Mouse (Mus musculus): ENCODE results near the gene Fam180a. TPM values are rescaled to one million over a fixed set of nuclear protein-coding genes. Genes with fewer than 3 reads are reported as not detected.
A peak's percentile ranks its signal among the peaks of the same experiment; 100 is the strongest.

The Fam180a gene
- polyA plus RNA-seq, 1 experiment from 2014 or later = not detected

GRCm38 (mm10) chr6:35337836-35338235 lies 11.9 kb upstream of the Fam180a start:
- H3K4me1 ChIP-seq = peaks cover 20% of the 10 kb centered on the region
- peak overlapping the region; percentile 33; the same call in 1 of the 2 replicates for H3K27ac ChIP-seq (replicated peaks)
- no peak for DNase-seq (ENCODE audit: low spot score)
- no peaks in the 10 kb centered on the region for H3K36me3 ChIP-seq
- H3K9me3 ChIP-seq (replicated peaks) = no peaks in the 10 kb centered on the region
- no peak overlapping the region for H3K4me3 ChIP-seq
- 76% methylated on average over 8 of the region's 8 CpGs for WGBS
- no peaks in the 10 kb centered on the region for H3K27me3 ChIP-seq (ENCODE audit: low read depth, poor library complexity, severe bottlenecking)

DNA sequence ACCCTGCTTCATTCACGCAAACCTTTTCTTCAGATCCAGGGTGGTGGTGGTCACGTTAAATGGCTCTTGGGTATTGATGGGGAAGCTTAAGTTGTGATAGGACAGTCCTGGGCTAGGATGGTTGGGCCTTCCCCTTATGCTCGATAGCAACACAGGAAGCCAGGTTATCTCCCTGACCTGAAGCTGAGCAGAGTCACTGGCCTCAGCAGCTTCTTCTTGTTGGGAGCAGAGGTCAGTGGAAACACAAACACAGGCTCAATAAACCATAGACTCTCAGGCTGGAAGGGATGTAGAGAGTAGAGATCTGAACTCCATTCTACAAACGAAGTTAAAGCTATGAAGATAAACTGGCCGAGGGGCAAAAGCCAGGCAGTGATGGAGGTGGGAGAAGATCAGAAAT lies 9.5 kb upstream of the Fam180a start:
- Histone ChIP-seq H3K36me3 (no peaks in the 10 kb centered on the region), H3K4me3 (no peak overlapping the region), H3K27ac (replicated peaks) (no peak overlapping the region), H3K4me1 (peaks cover 26% of the 10 kb centered on the region), H3K27me3 (ENCODE audit: low read depth, poor library complexity, severe bottlenecking) (no peaks in the 10 kb centered on the region), H3K9me3 (replicated peaks) (no peaks in the 10 kb centered on the region)
- WGBS = 74% methylated on average over 5 of the region's 5 CpGs
- DNase-seq (ENCODE audit: low spot score) = no peak

DNA sequence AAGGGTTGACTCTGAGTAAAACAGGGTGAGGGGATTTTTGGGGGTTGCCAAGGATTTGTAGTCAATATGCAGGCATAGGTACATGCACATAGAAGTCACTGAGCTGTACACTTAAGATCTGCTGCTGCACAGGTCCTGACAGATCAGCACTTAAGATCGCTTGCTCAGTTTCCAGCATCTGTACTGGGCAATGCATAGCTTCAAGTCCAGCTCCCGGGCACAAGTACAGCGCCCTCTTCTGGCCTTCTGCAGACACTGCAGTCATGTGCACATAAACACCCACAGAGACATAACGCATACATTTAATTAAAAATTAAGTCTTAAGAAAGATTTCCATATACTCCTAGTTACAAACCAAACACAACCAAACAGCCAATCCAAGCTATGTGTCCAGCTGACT lies 8.3 kb upstream of the Fam180a start:
- no peaks in the 10 kb centered on the region for H3K36me3 ChIP-seq
- H3K4me3 ChIP-seq = no peak overlapping the region
- no peaks in the 10 kb centered on the region for H3K9me3 ChIP-seq (replicated peaks)
- no peaks in the 10 kb centered on the region for H3K27me3 ChIP-seq (ENCODE audit: low read depth, poor library complexity, severe bottlenecking)
- no peak for DNase-seq (ENCODE audit: low spot score)
- no peak overlapping the region for H3K27ac ChIP-seq (replicated peaks)
- peaks cover 26% of the 10 kb centered on the region for H3K4me1 ChIP-seq
- 70% methylated on average over 4 of the region's 4 CpGs for WGBS

GRCm38 (mm10) chr6:35333632-35334031 lies 7.7 kb upstream of the Fam180a start:
- Histone ChIP-seq H3K9me3 (replicated peaks) (no peaks in the 10 kb centered on the region), H3K27me3 (ENCODE audit: low read depth, poor library complexity, severe bottlenecking) (no peaks in the 10 kb centered on the region), H3K36me3 (no peaks in the 10 kb centered on the region), H3K27ac (replicated peaks) (no peak overlapping the region), H3K4me1 (peaks cover 21% of the 10 kb centered on the region), H3K4me3 (no peak overlapping the region)
- DNase-seq (ENCODE audit: low spot score) = no peak
- WGBS = 16% methylated on average over 3 of the region's 3 CpGs

- no peaks in the 10 kb centered on the region for H3K9me3 ChIP-seq (replicated peaks)
- peaks cover 11% of the 10 kb centered on the region for H3K4me1 ChIP-seq
- 66% methylated on average over 6 of the region's 6 CpGs for WGBS
- H3K27ac ChIP-seq (replicated peaks) = no peak overlapping the region
- H3K36me3 ChIP-seq = no peaks in the 10 kb centered on the region
- no peak for DNase-seq (ENCODE audit: low spot score)
- no peaks in the 10 kb centered on the region for H3K27me3 ChIP-seq (ENCODE audit: low read depth, poor library complexity, severe bottlenecking)
- H3K4me3 ChIP-seq = no peak overlapping the region
Measured at GRCm38 (mm10) chr6:35330834-35331233, 4.9 kb upstream of the Fam180a start.

DNA sequence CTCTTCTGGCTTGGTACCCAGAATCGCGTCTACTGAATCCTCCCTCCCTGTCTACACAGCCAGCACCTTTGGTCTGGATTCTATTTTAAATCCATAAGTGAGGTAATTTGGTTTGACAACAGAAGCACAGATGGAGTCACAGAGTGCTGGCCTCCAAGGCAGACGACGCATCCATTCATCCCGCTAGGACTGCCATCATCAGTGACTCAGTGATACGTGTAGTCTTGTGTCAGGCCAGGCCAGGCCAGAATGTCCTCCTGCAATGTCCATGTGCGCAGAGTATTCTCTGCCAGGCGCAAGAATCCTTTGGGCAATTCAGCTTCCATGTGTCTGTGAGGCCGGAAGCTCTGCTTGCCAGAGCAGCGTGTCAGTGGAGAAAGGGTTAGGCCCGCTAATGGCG lies 4.0 kb upstream of the Fam180a start:
- peaks cover 11% of the 10 kb centered on the region for H3K4me1 ChIP-seq
- H3K4me3 ChIP-seq = no peak overlapping the region
- no peaks in the 10 kb centered on the region for H3K9me3 ChIP-seq (replicated peaks)
- H3K27me3 ChIP-seq (ENCODE audit: low read depth, poor library complexity, severe bottlenecking) = no peaks in the 10 kb centered on the region
- H3K27ac ChIP-seq (replicated peaks) = no peak overlapping the region
- H3K36me3 ChIP-seq = no peaks in the 10 kb centered on the region
- no peak for DNase-seq (ENCODE audit: low spot score)
- WGBS = 96% methylated on average over 12 of the region's 12 CpGs

- H3K27me3 ChIP-seq (ENCODE audit: low read depth, poor library complexity, severe bottlenecking) = no peaks in the 10 kb centered on the region
- H3K4me1 ChIP-seq = 0 out of 2 replicates have a peak, but pooled peaks cover 2% of the 10 kb centered on the region
- no peak overlapping the region for H3K4me3 ChIP-seq
- H3K27ac ChIP-seq (replicated peaks) = no peak overlapping the region
- no peaks in the 10 kb centered on the region for H3K36me3 ChIP-seq
- 81% methylated on average over 9 of the region's 9 CpGs for whole genome bisulfite sequencing
- H3K9me3 ChIP-seq (replicated peaks) = no peaks in the 10 kb centered on the region
- no peak for DNase-seq (ENCODE audit: low spot score)
Measured at GRCm38 (mm10) chr6:35324306-35324705, 1.6 kb downstream of the Fam180a start.

GRCm38 (mm10) chr6:35323046-35323445 lies 2.9 kb downstream of the Fam180a start:
- H3K27ac ChIP-seq (replicated peaks) = no peak overlapping the region
- no peak overlapping the region for H3K4me3 ChIP-seq
- H3K9me3 ChIP-seq (replicated peaks) = no peaks in the 10 kb centered on the region
- WGBS = 77% methylated on average over 1 of the region's 1 CpGs
- DNase-seq (ENCODE audit: low spot score) = no peak
- no peaks in the 10 kb centered on the region for H3K36me3 ChIP-seq
- 0 out of 2 replicates have a peak, but pooled peaks cover 2% of the 10 kb centered on the region for H3K4me1 ChIP-seq
- no peaks in the 10 kb centered on the region for H3K27me3 ChIP-seq (ENCODE audit: low read depth, poor library complexity, severe bottlenecking)

DNA sequence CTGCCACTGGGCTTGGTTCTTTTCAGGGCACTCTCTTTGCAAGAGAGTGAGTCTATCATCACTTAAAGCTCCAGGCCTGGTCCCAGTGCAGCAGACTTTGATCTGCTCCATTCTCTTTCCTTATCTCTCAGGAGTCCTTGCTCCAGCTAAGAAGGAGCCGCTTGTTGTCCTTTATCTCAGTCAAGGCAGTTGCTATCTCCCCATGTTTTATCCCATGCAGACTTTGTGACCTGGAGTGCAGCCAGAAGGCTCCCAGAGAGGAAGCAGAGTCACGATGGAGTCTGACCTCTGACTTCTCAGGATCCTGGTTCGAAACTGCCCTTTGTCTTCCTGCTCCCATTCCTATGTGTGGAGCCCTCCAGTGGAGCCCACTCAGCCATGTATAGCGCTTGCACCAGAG lies 4.8 kb downstream of the Fam180a start:
- no peaks in the 10 kb centered on the region for H3K36me3 ChIP-seq
- no peak overlapping the region for H3K4me3 ChIP-seq
- H3K27me3 ChIP-seq (ENCODE audit: low read depth, poor library complexity, severe bottlenecking) = no peaks in the 10 kb centered on the region
- DNase-seq (ENCODE audit: low spot score) = no peak
- H3K9me3 ChIP-seq (replicated peaks) = no peaks in the 10 kb centered on the region
- 77% methylated on average over 4 of the region's 4 CpGs for WGBS
- 0 out of 2 replicates have a peak, but pooled peaks cover 2% of the 10 kb centered on the region for H3K4me1 ChIP-seq
- no peak overlapping the region for H3K27ac ChIP-seq (replicated peaks)

DNA sequence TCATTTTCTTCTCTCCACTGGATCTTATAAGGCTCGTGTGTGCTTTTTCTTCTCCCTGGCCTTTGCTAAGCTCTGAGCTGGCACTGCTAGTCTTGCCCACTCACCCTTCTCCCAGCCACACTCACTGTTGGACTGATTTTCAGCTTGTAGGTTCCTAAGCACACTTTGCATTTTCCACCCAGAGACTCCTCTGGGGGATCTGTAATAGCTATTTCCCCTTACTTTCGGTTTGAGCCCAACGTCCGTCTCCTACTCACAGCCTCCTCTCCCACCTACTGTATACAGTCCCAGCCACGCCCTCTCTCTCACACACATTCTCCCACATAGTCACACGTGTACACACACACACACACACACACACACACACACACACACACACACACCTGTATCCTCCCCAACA lies 6.1 kb downstream of the Fam180a start:
- Histone ChIP-seq H3K27me3 (ENCODE audit: low read depth, poor library complexity, severe bottlenecking) (no peaks in the 10 kb centered on the region), H3K36me3 (no peaks in the 10 kb centered on the region), H3K4me1 (0 out of 2 replicates have a peak, but pooled peaks cover 2% of the 10 kb centered on the region), H3K9me3 (replicated peaks) (no peaks in the 10 kb centered on the region), H3K4me3 (no peak overlapping the region), H3K27ac (replicated peaks) (no peak overlapping the region)
- no peak for DNase-seq (ENCODE audit: low spot score)
- 86% methylated on average over 6 of the region's 6 CpGs for WGBS

- Histone ChIP-seq H3K27me3 (ENCODE audit: low read depth, poor library complexity, severe bottlenecking) (no peaks in the 10 kb centered on the region), H3K4me3 (no peak overlapping the region), H3K36me3 (no peaks in the 10 kb centered on the region), H3K9me3 (replicated peaks) (no peaks in the 10 kb centered on the region), H3K27ac (replicated peaks) (no peak overlapping the region), H3K4me1 (no peaks in the 10 kb centered on the region)
- WGBS = 92% methylated on average over 8 of the region's 8 CpGs
- no peak for DNase-seq (ENCODE audit: low spot score)
Measured at GRCm38 (mm10) chr6:35313520-35313919, 12.4 kb downstream of the Fam180a start.

GRCm38 (mm10) chr6:35309406-35309805 lies 16.5 kb downstream of the Fam180a start:
- Histone ChIP-seq H3K4me3 (no peak overlapping the region), H3K4me1 (peaks cover 9% of the 10 kb centered on the region; the same call in 1 of the 2 replicates), H3K9me3 (replicated peaks) (no peaks in the 10 kb centered on the region), H3K36me3 (no peaks in the 10 kb centered on the region), H3K27ac (replicated peaks) (no peak overlapping the region), H3K27me3 (ENCODE audit: low read depth, poor library complexity, severe bottlenecking) (no peaks in the 10 kb centered on the region)
- DNase-seq (ENCODE audit: low spot score) = no peak
- 79% methylated on average over 7 of the region's 7 CpGs for WGBS

GRCm38 (mm10) chr6:35308037-35308436 lies 17.9 kb downstream of the Fam180a start, which contains the start of gene Slc13a4:
TSS of gene Slc13a4 (minus strand) at chr6:35308131.
- no peaks in the 10 kb centered on the region for H3K36me3 ChIP-seq
- DNase-seq (ENCODE audit: low spot score) = no peak
- peaks cover 9% of the 10 kb centered on the region; the same call in 1 of the 2 replicates for H3K4me1 ChIP-seq
- H3K27me3 ChIP-seq (ENCODE audit: low read depth, poor library complexity, severe bottlenecking) = no peaks in the 10 kb centered on the region
- no peak within 1 kb of the TSS for H3K4me3 ChIP-seq
- no peaks in the 10 kb centered on the region for H3K9me3 ChIP-seq (replicated peaks)
- H3K27ac ChIP-seq (replicated peaks) = no peak within 1 kb of the TSS
- 20% methylated on average over 7 of the region's 7 CpGs for WGBS

- no peak overlapping the region for H3K27ac ChIP-seq (replicated peaks)
- no peaks in the 10 kb centered on the region for H3K9me3 ChIP-seq (replicated peaks)
- no peaks in the 10 kb centered on the region for H3K27me3 ChIP-seq (ENCODE audit: low read depth, poor library complexity, severe bottlenecking)
- peaks cover 9% of the 10 kb centered on the region; the same call in 1 of the 2 replicates for H3K4me1 ChIP-seq
- no peak overlapping the region for H3K4me3 ChIP-seq
- WGBS = 86% methylated on average over 13 of the region's 13 CpGs
- no peak for DNase-seq (ENCODE audit: low spot score)
- no peaks in the 10 kb centered on the region for H3K36me3 ChIP-seq
Measured at GRCm38 (mm10) chr6:35307136-35307535, 18.8 kb downstream of the Fam180a start.

Measured in midbrain, embryonic 10.5 days (tissue).